Mouse (Mus musculus) forebrain, embryonic 12.5 days (tissue): Measurements from ENCODE around the gene Nos2. TPM values are rescaled to one million over a fixed set of nuclear protein-coding genes. Genes with fewer than 3 reads are reported as not detected.
A peak's percentile ranks its signal among the peaks of the same experiment; 100 is the strongest.

Experiments used
- ATAC-seq: fragments of 200-750 bp; cut with Nextera tagmentation; 2 replicates; pipeline ENCODE4 v1.8.0; 2017; ENCODE audit warnings: moderate TSS enrichment; ENCODE audit not compliant: low FRiP score
- H3K27ac ChIP-seq: fragments of 300-500 bp; sonication (generic); 2 replicates; pipeline ENCODE4 v1.5.1; 2016; ENCODE audit warnings: mild to moderate bottlenecking
- H3K27me3 ChIP-seq: fragments of 300-500 bp; sonication (generic); 2 replicates; pipeline ENCODE4 v1.6.1; 2016; ENCODE audit warnings: mild to moderate bottlenecking
- H3K36me3 ChIP-seq: fragments of 300-500 bp; sonication (generic); replicated peaks from 2 replicates; pipeline ENCODE4 v1.6.1; 2016; ENCODE audit warnings: mild to moderate bottlenecking
- H3K4me1 ChIP-seq: fragments of 300-500 bp; sonication (generic); 2 replicates; pipeline ENCODE4 v1.6.1; 2016
- H3K4me2 ChIP-seq: fragments of 300-500 bp; sonication (generic); 2 replicates; pipeline ENCODE4 v1.6.1; 2016; ENCODE audit warnings: mild to moderate bottlenecking, moderate library complexity
- H3K4me3 ChIP-seq: fragments of 300-500 bp; sonication (generic); replicated peaks from 2 replicates; pipeline ENCODE4 v1.5.1; 2016; ENCODE audit warnings: mild to moderate bottlenecking
- H3K9ac ChIP-seq: fragments of 300-500 bp; sonication (generic); 2 replicates; pipeline ENCODE4 v1.6.1; 2016; ENCODE audit warnings: mild to moderate bottlenecking
- H3K9me3 ChIP-seq: fragments of 300-500 bp; sonication (generic); 2 replicates; pipeline ENCODE4 v1.6.1; 2016
- WGBS: fragments of 180-500 bp; shearing (Covaris S2); methylation state at CpG from one replicate; pipeline ENCODE4 v1.1.7; 2016; 5-methylcytosine and 5-hydroxymethylcytosine counted together
- polyA plus RNA-seq: library from polyadenylated mRNA; unstranded; fragments of >200 nt; fragmentation: Nextera tagmentation; extraction: Ambion mirVana; gene quantifications from 2 replicates; pipeline ENCODE4 v1.2.1, GENCODE M21; 2016

The Nos2 gene
- polyA plus RNA-seq, 1 experiment from 2014 or later = 0.65 TPM

DNA sequence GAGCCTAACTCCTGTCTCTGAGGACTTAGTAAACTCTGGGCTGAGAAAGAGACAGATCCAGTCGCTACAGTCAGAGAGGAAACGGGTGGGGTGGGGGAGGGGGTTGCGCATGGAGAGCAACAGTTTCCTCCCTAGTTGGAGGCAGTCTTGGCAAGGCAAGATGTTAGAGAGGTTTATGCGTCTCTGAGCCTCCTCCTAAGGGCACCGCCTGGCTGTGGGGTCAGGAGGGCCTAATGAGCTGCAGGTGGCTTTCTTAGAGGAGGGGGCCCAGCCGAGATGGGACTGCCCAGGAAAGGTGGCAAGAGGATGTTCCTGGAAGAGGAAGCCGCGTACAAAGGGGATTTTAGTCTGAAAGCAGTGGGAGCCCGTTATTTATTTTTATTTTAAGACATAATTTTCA is 3.5 kb downstream of the Nos2 start:
- 11% methylated on average over 9 of the region's 9 CpGs for WGBS
- peaks cover 58% of the 10 kb centered on the region for H3K27me3 ChIP-seq
- H3K36me3 ChIP-seq = no peaks in the 10 kb centered on the region
- H3K4me1 ChIP-seq = peaks cover 6% of the 10 kb centered on the region
- no peak overlapping the region for H3K4me3 ChIP-seq
- no peak overlapping the region for H3K9ac ChIP-seq
- H3K4me2 ChIP-seq = no peak overlapping the region
- no peaks in the 10 kb centered on the region for H3K9me3 ChIP-seq
- ATAC-seq = no peak
- no peak overlapping the region for H3K27ac ChIP-seq

DNA sequence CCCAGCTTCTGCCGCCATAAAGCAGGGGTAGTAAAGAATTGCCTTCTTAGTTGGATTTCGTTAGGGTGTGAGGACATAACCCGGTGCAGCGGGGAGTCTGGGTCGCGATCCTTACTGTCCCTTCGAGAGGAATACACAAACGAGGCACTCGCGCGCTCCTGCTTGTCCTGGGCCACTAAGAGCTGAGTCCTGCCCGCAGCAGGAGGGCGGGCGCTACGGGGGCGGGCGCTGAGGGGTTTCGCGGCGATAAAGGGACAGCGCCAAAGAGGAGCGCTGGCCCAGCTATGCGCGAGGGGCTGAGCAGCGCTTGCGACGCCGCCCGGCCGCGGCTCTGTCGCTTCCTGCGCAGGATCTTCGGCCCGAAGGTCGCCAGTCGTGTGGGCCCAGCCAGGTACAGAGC is 4.3 kb downstream of the Nos2 start:
- WGBS = under 1% methylated on average over 37 of the region's 37 CpGs
- Histone ChIP-seq H3K36me3 (no peaks in the 10 kb centered on the region), H3K4me3 (peak overlapping the region; percentile 39), H3K9ac (peak overlapping the region; percentile 36), H3K9me3 (no peaks in the 10 kb centered on the region), H3K27ac (no peak overlapping the region), H3K4me2 (peak overlapping the region; percentile 57), H3K4me1 (peaks cover 6% of the 10 kb centered on the region), H3K27me3 (peaks cover 58% of the 10 kb centered on the region)
- ATAC-seq = no peak

DNA sequence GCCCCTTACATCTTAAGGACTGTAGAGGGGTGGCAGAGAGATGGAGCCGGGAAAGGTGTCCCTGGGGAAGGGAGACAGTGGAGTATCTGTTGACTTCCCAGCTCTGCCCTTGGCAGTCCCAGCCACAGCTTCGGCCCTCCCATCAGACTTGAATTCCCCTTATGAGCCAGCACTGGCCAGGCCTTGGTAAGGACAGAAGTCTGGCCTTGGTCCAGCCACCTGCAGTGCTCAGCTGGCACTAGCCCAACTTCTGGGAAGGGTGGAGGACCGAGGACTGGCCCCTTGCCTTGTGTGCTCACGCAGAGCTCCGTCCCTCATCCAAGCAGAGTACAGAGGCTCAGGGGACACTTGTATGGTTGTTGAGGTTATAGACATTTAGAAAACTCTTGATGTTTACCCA is 8.8 kb downstream of the Nos2 start:
- no peak for ATAC-seq

DNA sequence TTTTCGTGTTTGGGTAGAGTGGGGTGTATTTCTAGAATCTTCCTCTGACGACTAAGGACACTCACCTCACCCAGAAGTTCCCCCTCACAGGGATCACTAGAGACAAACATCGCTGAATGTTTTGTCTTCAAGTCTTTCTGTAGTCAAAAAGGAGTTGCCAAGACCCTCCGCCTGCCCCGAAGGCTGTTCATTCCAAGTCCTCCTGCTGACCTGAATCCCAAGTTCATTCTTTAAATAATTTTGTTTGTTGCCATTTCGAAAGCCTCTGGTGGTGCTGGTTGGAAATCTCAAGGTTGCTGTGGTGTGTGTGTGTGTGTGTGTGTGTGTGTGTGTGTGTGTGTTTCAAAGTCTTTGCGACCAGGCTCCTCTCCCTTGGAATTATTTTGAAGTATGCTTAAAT is 13.7 kb downstream of the Nos2 start:
- 88% methylated on average over 7 of the region's 7 CpGs for WGBS

More for the DNA sequence above, 8.8 kb downstream of the Nos2 start:
- no peak overlapping the region for H3K27ac ChIP-seq
- no peak overlapping the region for H3K9ac ChIP-seq
- H3K36me3 ChIP-seq = no peaks in the 10 kb centered on the region
- 90% methylated on average over 5 of the region's 5 CpGs for WGBS
- no peaks in the 10 kb centered on the region for H3K9me3 ChIP-seq
- peaks cover 6% of the 10 kb centered on the region for H3K4me1 ChIP-seq
- no peak overlapping the region for H3K4me2 ChIP-seq
- H3K27me3 ChIP-seq = peaks cover 30% of the 10 kb centered on the region
- H3K4me3 ChIP-seq = no peak overlapping the region

DNA sequence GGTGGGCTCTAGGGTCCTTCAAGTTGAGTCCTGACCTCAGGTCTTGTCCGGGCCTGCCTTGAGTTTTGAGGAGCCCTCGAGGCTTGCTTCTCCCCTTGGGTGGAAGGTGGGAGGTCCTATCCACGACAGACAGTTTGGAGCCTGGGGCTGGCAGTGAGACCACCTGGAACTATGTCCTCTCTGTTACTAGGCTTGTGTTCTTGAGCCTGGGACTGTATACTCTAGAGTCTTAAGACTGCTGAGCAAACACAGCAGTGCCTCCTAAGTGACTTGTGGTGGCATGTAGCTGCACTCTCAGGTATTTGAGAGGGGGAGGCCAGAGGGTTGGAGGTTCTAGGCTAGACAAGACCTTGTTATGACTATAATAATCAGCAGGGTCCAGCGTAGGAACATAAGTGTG is 14.1 kb downstream of the Nos2 start:
- Histone ChIP-seq H3K36me3 (no peaks in the 10 kb centered on the region), H3K27me3 (no peaks in the 10 kb centered on the region), H3K9me3 (no peaks in the 10 kb centered on the region), H3K27ac (no peak overlapping the region), H3K9ac (no peak overlapping the region), H3K4me2 (no peak overlapping the region), H3K4me1 (0 out of 2 replicates have a peak, but pooled peaks cover 3% of the 10 kb centered on the region), H3K4me3 (no peak overlapping the region)
- 86% methylated on average over 4 of the region's 4 CpGs for WGBS
- ATAC-seq = no peak

More for the DNA sequence above, 13.7 kb downstream of the Nos2 start:
- H3K27ac ChIP-seq = no peak overlapping the region
- 0 out of 2 replicates have a peak, but pooled peaks cover 3% of the 10 kb centered on the region for H3K4me1 ChIP-seq
- H3K9me3 ChIP-seq = no peaks in the 10 kb centered on the region
- no peak overlapping the region for H3K4me2 ChIP-seq
- no peak for ATAC-seq
- H3K36me3 ChIP-seq = no peaks in the 10 kb centered on the region
- no peak overlapping the region for H3K9ac ChIP-seq
- no peak overlapping the region for H3K4me3 ChIP-seq
- no peaks in the 10 kb centered on the region for H3K27me3 ChIP-seq

DNA sequence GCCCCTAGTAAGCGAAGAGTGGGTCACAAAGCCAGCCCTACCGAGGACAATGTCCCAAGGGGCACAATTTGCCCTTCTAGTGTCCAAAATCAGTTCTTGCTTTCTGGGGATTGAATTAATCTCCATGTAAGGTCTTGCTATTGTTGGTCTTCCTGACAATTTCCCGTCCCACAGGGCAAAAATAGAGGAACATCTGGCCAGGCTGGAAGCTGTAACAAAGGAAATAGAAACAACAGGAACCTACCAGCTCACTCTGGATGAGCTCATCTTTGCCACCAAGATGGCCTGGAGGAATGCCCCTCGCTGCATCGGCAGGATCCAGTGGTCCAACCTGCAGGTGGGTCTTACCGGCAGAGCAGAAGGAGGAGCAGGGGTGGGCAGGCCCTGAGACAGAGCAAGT is 14.6 kb downstream of the Nos2 start:
- WGBS = 87% methylated on average over 6 of the region's 6 CpGs
- no peak for ATAC-seq
- Histone ChIP-seq H3K27ac (no peak overlapping the region), H3K27me3 (no peaks in the 10 kb centered on the region), H3K9me3 (no peaks in the 10 kb centered on the region), H3K4me2 (no peak overlapping the region), H3K9ac (no peak overlapping the region), H3K4me1 (0 out of 2 replicates have a peak, but pooled peaks cover 3% of the 10 kb centered on the region), H3K4me3 (no peak overlapping the region), H3K36me3 (no peaks in the 10 kb centered on the region)

DNA sequence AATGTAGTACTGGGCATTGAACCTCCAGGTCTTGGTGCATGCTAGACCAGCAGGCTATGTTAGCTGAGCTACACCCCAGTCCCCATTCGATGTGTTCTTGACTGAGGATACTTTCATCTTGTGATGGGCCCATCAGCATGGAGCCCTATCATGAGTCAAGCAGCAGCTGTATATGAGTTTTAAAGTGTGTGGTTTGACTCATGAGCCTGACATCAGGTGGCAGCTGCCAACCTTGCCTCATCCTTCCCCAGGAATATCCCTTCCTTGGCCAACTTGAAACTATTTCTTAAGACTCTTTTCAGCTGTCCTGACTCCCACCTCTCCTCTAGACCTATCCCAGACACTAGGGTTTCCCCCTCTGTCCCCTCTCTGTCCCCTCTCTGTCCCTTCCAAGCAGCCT is 22.5 kb downstream of the Nos2 start:
- ATAC-seq = no peak
- H3K4me3 ChIP-seq = no peak overlapping the region
- no peaks in the 10 kb centered on the region for H3K36me3 ChIP-seq
- no peaks in the 10 kb centered on the region for H3K4me1 ChIP-seq
- no peak overlapping the region for H3K27ac ChIP-seq
- H3K27me3 ChIP-seq = no peaks in the 10 kb centered on the region
- no peak overlapping the region for H3K9ac ChIP-seq
- 91% methylated on average over 1 of the region's 1 CpGs for WGBS
- H3K4me2 ChIP-seq = no peak overlapping the region
- H3K9me3 ChIP-seq = no peaks in the 10 kb centered on the region

DNA sequence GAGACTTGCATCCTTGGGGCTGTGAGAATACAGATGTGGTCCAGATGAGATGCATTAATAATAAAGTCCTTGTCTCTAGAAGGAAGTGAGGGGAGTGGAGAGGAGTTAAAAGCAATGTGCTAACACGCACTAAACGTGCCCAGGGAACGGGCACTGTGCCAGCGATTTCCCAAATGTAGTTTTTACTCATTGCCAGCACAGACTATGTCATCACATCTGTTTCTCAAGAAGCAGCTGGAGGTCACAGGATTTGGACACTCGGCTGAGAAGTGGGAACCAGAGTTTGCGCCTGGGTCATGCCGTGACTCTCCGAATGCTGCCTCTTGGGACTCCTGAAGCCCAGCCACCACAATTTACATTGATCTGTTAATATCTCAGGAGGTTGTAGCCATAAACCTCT is 29.8 kb downstream of the Nos2 start:
- Histone ChIP-seq H3K4me2 (no peak overlapping the region), H3K9ac (no peak overlapping the region), H3K9me3 (no peaks in the 10 kb centered on the region), H3K36me3 (no peaks in the 10 kb centered on the region), H3K27me3 (peaks cover 35% of the 10 kb centered on the region), H3K4me3 (no peak overlapping the region), H3K4me1 (peaks cover 3% of the 10 kb centered on the region; the same call in 1 of the 2 replicates), H3K27ac (no peak overlapping the region)
- ATAC-seq = no peak
- WGBS = 90% methylated on average over 8 of the region's 8 CpGs

DNA sequence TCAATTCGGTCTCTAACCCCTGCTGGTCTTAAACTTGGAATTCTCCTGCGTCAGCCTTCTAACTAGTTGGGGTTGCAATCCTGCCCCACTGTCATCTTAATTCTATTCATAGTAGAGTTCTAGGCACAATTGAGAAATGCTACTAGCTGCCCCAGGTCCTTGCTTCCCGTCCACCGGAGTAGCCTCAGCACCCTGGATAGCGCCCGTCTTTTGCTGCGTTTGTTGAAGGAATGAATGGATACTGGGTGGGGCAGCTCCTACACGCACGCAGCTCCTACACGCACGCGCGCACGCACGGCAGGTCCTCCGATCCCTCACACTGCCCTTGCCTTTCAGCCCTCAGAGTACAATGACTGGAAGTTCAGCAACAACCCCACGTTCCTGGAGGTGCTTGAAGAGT is 31.9 kb downstream of the Nos2 start:
- H3K27ac ChIP-seq = no peak overlapping the region
- H3K4me2 ChIP-seq = peak overlapping the region; percentile 41
- H3K9me3 ChIP-seq = no peaks in the 10 kb centered on the region
- no peak overlapping the region for H3K4me3 ChIP-seq
- H3K36me3 ChIP-seq = no peaks in the 10 kb centered on the region
- peaks cover 43% of the 10 kb centered on the region for H3K27me3 ChIP-seq
- H3K9ac ChIP-seq = peak overlapping the region; percentile 33; the same call in 1 of the 2 replicates
- peaks cover 3% of the 10 kb centered on the region; the same call in 1 of the 2 replicates for H3K4me1 ChIP-seq
- WGBS = 7% methylated on average over 17 of the region's 17 CpGs
- ATAC-seq = no peak

DNA sequence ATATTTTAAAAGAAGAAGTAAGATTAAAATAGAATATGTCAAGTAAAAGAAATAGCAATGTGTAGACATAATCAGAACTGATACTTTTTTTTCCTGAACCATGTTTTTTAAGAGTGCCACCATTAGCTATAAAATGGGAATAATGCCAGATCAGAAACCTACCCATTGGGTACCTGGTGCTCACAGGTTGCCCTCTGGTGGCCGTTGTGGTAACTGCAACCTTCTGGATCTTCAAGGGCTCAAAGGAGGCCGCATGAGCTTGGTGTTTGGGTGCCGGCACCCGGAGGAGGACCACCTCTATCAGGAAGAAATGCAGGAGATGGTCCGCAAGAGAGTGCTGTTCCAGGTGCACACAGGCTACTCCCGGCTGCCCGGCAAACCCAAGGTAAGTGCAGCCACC is 35.7 kb downstream of the Nos2 start:
- Histone ChIP-seq H3K4me1 (peaks cover 3% of the 10 kb centered on the region; the same call in 1 of the 2 replicates), H3K9ac (no peak overlapping the region), H3K36me3 (no peaks in the 10 kb centered on the region), H3K27me3 (peaks cover 45% of the 10 kb centered on the region), H3K9me3 (no peaks in the 10 kb centered on the region), H3K27ac (no peak overlapping the region), H3K4me2 (no peak overlapping the region), H3K4me3 (no peak overlapping the region)
- 9% methylated on average over 7 of the region's 7 CpGs for WGBS
- no peak for ATAC-seq

DNA sequence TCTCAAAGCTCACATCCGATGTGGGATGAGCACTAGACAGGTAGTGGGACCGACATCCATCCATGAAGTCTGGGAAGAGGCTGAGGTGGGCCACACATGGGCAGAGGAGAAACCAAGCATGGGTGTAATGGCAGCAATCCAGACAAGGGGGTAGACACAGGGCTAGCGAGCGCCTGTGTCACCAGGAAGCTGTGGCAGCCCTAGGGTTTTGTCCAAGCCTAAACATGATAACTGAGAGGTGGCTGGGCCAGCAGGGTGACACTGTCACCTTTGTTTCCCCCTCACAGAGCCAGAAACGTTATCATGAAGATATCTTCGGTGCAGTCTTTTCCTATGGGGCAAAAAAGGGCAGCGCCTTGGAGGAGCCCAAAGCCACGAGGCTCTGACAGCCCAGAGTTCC is 38.8 kb downstream of the Nos2 start:
- Histone ChIP-seq H3K4me1 (no peaks in the 10 kb centered on the region), H3K36me3 (no peaks in the 10 kb centered on the region), H3K27me3 (peaks cover 19% of the 10 kb centered on the region), H3K4me2 (no peak overlapping the region), H3K4me3 (no peak overlapping the region), H3K9me3 (no peaks in the 10 kb centered on the region), H3K27ac (no peak overlapping the region), H3K9ac (no peak overlapping the region)
- 79% methylated on average over 8 of the region's 8 CpGs for WGBS
- no peak for ATAC-seq

DNA sequence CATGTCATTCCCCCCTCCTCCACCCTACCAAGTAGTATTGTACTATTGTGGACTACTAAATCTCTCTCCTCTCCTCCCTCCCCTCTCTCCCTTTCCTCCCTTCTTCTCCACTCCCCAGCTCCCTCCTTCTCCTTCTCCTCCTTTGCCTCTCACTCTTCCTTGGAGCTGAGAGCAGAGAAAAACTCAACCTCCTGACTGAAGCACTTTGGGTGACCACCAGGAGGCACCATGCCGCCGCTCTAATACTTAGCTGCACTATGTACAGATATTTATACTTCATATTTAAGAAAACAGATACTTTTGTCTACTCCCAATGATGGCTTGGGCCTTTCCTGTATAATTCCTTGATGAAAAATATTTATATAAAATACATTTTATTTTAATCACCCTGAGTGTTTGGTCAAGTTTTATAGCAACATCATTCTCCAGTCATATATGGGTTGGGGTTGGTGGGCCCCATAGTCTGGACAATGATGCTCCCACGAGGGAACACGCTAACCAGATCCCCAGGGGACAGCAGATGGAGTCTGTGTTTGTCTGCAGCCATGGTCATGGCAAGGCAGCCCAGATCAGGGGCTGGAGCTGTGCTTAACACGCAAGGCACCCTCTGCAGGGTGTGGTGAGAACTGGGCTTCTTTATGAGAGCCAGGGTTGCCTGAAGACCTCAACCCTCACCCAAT is 39.4 kb downstream of the Nos2 start:
- no peak overlapping the region for H3K4me3 ChIP-seq

DNA sequence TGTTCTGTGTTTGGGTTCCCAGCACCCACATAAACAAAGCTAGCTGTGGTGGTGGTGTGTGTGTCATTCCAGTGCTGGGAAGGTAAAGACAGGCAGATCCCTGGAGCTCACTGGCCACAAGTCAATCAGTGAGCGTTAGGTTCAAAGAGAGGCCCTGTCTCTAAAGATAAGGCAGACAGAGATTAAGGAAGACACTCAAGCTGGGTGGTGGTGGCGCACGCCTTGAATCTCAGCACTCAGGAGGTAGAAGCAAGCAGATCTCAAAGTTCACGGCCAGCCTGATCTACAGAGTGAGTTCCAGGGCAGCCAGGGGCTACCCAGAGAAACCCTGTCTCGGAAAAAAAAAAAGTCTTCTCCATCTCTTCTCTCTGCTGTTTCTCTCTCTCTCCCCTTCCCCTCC is 40.6 kb downstream of the Nos2 start:
- H3K27me3 ChIP-seq = peaks cover 13% of the 10 kb centered on the region; the same call in 1 of the 2 replicates
- H3K4me1 ChIP-seq = no peaks in the 10 kb centered on the region
- no peaks in the 10 kb centered on the region for H3K9me3 ChIP-seq
- no peak overlapping the region for H3K4me3 ChIP-seq
- H3K27ac ChIP-seq = no peak overlapping the region
- no peak for ATAC-seq
- H3K9ac ChIP-seq = no peak overlapping the region
- no peak overlapping the region for H3K4me2 ChIP-seq
- H3K36me3 ChIP-seq = no peaks in the 10 kb centered on the region
- WGBS = 80% methylated on average over 5 of the region's 5 CpGs

More for the DNA sequence above, 39.4 kb downstream of the Nos2 start:
- no peaks in the 10 kb centered on the region for H3K4me1 ChIP-seq
- H3K4me2 ChIP-seq = no peak overlapping the region
- 64% methylated on average over 5 of the region's 5 CpGs for WGBS
- H3K36me3 ChIP-seq = no peaks in the 10 kb centered on the region
- H3K9ac ChIP-seq = no peak overlapping the region
- peaks cover 16% of the 10 kb centered on the region for H3K27me3 ChIP-seq
- ATAC-seq = no peak
- no peaks in the 10 kb centered on the region for H3K9me3 ChIP-seq
- no peak overlapping the region for H3K27ac ChIP-seq
